Mouse (Mus musculus) frontal cortex, postnatal 10 days (tissue): ENCODE measurements at regions not wholly inside any gene's neighbourhood (a gene's known extent, or its start where the extent isn't known, plus 50 kb on each side); places are given as distances from the start of the nearest gene placed in this dataset.
A peak's percentile ranks its signal among the peaks of the same experiment; 100 is the strongest.

ENCODE experiments used
- DNase-seq, 2 experiments: peaks; one replicate each; pipeline ENCODE4 v3.0.0; 2022; ENCODE audit warnings: low spot score in 2 of 2, mixed read lengths in 1 of 2

DNA sequence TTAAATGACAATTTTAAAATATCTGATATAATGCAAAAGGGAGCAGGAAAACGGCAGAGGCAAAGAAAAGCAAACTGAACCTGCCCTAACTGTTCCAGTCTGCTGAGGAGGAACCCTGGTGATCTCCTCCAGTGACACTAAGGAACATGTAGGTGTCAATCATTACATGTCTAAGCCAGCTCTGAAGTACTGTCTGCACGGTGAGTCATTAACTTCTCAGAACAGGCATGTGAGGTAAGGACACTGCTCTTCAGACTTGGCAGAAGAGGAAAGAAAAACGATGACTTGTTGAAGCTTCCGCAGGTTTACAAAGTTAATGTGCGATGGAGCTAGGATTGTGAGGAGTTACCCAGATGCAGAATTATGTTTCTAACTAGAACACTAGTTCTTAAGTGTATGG is 199.1 kb downstream of the Nuf2 start:
- DNase-seq, result no peak

GRCm38 (mm10) chr1:169313241-169313640 is 218.0 kb downstream of the Nuf2 start:
- no peak for DNase-seq

- DNase-seq, result peak in 1 of 2 experiments; percentile 15
These were observed 247.8 kb downstream of the Nuf2 start for GRCm38 (mm10) chr1:169283440-169283839.

DNA sequence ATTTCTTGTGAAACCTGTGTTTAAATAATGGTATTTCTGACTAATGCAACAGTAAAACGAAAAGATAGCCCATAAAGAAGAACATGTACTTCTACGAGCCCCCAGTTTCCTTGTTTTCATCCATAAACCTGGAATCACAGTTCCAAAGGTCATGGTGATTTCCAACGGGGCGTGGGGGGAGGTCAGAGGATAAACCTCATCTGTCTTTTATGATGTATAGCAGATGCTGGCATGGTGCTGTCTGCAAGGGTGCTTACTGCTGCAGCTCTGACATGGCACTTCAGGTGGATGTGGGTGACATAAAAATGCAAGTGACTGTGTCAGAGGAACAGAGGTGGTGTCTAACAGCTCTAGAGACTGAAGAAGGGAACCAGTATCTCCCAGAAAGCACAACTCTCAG is 260.5 kb downstream of the Nuf2 start:
- DNase-seq, result no peak

DNA sequence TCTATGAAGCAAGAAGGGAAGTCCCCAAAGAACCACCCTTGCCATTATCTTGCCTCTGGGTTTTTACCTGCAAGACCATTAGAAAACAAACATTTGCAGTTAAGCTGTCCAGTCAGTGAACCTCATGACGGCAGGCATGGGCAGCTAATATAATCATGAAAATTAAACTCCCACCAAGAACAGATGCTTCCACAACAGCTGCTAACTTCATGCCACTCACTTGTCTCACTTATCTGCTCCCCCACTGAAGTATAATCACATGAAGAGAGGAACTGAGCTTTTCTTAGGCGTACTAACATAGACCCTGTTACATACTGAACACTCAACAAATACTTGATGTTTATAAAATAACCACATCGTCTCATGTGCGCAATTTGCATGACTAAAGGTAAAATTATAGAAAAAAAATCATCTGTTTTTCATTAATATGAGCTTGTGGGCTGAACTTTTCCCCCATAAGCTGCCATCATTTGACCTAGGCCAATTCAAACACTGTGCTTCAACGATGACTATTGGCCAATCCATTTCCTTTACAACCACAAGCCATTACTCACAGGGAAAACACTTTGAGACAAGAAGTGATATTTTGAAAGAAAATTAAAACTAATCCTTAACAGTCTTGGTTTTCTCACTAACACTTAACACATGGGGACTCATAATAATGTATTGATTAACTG is 267.1 kb downstream of the Nuf2 start:
- no peak for DNase-seq

DNA sequence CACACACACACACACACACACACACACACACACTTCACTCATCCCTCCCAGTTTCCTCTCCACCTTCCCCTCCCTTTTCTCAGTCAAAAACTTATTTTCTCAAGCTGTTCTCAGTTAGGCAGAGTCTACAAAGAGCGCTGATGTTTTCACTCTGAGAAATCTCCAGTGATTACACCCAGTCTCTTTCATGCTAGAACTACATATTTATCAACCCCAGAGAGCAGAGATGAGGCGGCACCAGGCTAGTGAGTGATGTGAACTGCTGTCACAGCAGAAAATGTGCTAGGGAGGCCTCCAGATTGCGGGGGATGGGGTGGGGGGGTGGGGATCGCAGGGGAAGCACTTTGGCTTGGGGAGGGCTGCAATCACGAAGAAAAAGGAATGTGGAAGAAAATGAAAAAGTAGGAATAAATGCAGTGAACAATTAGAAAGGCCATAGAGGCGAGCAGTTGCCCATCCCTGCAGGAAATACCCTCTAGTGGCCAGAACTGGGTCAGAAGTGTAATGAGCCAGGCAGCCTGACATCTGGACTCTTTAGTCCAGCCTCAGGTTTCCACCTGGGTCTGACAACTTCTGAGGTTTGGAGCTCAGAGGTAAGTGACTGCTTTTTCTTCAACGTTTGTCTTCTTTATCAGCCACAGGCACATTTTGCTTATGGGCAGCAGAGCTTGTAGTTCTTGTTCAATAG is 276.9 kb downstream of the Nuf2 start:
- no peak for DNase-seq

DNA sequence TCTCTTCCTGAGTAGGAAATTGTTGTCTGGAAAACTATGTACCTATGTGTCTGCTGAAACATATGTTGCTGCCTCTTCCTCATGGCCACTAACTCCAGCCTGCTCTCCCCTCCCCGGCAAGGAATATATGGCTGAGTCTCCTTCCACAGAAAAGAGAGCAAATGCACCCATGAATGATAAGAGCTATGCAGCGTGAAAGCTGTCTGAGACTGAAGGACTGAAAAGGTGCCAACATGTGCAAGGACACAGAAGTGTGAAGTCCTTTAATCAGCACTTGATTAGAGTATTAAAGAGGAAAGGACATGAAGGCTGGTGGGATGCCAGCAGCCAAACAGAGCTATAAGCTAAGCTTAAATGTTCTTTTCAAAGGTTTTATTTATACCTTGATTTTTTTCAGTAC is 279.1 kb downstream of the Nuf2 start:
- no peak for DNase-seq

- DNase-seq, result peak in 1 of 2 experiments; percentile 15
These were observed 282.2 kb downstream of the Nuf2 start for GRCm38 (mm10) chr1:169249021-169249420.

DNA sequence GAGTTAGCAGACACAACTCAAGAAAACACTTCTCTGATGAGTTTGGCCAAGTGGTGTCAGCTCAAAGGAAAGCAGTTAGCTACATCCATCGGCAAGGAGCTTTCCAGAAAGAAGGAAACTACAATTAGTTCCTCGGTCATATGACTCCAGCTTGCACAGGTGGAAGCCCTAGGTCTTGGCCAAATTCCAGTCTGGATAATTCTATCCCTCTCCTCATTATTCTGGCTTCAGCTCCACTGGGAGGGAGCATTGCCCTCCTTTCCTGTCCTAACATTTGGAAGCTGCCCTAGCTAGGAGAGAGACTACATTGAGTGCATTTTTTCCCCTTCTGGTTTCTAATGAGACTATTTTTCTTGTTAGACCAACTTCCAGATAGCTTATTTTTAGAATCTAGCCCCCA is 290.9 kb downstream of the Nuf2 start:
- DNase-seq, result no peak

DNA sequence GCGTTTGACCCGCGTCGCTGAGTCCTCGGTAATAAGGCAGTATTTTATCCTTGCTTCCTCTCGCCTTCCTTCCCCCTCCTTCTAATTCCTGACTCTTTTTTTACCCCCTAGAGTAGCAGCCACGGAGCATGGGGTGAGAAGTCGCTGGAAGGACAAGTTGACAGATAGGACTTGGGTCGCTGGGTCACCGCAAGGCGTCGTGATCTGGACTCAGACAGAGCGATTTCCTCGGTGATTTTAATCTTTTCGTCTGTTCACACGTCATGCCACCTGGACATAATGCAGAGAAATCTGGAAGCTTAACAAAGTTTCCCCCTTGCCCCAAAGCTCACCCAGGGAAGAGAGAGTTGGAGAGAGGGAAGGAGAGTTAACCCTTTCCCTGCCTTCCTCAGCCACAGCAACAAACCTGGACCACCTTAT is 292.6 kb downstream of the Nuf2 start:
- no peak for DNase-seq

- DNase-seq, result no peak
These were observed 296.0 kb downstream of the Nuf2 start for GRCm38 (mm10) chr1:169235276-169235681.

DNA sequence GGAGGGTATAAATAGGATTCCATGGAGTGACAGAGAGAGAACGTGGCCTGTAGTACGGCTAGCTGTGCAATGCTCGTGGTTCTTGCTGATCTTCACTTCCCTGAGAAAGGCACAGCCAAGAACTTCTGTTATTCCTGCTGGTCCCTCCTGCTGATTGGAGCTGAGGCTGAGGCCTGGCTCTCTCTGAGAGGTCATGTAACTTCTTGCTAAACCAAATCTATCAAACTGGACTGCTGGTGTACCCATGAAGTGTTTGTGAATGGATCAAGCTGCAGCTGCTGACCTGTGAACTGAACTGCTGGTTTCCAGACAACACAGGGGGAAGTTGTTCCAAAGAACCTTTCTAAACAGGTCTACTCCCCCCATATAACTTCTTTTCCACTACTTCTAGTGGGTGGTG is 297.9 kb downstream of the Nuf2 start:
- DNase-seq, result no peak

GRCm38 (mm10) chr1:169230097-169230496 is 301.2 kb downstream of the Nuf2 start:
- DNase-seq, result no peak

- no peak for DNase-seq
These were observed 306.8 kb downstream of the Nuf2 start for GRCm38 (mm10) chr1:169224431-169224830.

DNA sequence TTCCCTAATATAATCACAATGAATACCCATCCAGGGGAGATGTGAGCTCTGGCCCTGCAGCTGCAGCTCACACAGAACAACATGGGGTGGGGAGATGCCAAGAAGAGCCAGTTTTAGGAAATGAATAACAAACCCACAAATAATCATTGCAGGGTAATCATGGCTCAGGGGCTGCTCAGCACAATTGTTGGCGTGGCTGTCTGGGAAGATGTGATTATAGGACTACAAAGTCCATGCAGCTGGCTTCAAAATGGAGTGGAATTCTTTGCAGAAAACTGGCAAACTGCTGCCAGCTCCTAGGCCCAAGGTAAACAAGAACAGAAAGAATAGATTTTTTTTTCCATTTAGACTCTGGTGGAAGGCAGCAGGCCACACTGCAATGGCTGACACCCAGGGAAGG is 343.6 kb downstream of the Nuf2 start:
- peak; percentile 10 to 18 for DNase-seq

- no peak for DNase-seq
These were observed 360.9 kb downstream of the Nuf2 start for GRCm38 (mm10) chr1:169170405-169170804.

DNA sequence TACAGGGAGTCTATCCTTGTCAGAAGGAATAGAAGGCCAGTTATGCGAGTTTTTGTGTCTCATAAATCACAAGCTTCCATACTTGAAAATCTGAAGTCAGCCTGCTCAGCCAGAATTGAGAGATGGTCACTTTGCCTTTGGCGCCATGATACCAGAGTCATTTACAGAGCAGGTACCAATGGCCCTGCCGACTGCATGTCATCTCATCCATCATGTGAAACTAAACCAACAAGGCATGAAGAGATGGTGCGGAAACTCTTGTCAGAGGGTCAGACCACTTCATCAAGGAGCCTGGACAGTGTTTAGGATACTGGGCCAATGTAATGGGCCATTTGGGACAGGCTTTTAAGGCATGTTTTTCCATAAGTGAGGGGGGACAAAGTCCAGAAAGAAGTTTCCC is 363.2 kb downstream of the Nuf2 start:
- no peak for DNase-seq

DNA sequence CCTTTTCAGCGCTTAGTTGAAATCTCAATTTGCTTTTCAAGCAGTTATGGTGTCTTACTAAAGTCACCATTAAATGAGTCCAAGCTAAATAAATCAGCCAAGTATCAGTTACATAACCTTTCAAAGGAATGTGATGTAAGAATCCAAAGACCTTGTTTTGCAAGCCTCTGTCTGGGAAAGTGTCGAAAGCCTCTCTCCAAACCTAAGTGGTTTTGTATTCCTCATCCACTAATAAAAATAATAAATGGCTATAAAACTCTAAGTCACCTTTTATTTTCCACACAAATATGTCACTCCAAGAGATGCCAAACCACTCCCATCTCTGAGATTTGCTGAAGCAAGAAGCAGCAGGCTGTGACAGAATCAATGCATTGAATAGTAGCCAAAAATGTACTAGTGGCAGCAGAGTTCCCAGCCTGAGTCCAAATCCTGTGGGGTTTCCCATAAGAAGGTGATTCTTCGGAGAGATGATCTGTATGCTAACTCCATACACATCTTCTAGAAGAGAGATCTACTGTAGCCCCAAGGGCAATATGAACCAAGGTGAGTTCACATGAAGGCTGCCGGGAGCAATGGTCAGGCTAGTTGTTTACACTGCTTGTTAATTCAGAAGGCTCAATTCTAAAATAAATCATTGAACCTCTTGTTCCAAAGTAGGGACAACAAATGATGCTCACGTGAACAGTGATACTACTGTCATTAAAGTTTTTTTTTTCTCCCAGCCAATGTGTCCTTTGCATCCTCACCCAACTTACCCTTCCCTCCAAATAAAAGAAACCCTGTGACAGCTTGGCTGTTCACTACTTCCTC is 365.0 kb downstream of the Nuf2 start:
- no peak for DNase-seq

- no peak for DNase-seq
These were observed 370.4 kb downstream of the Nuf2 start for GRCm38 (mm10) chr1:169160858-169161257.

GRCm38 (mm10) chr1:169160220-169160619 is 371.0 kb downstream of the Nuf2 start:
- DNase-seq, result no peak

GRCm38 (mm10) chr1:169159786-169160185 is 371.5 kb downstream of the Nuf2 start:
- DNase-seq, result no peak

GRCm38 (mm10) chr1:169157496-169157895 is 373.8 kb downstream of the Nuf2 start:
- DNase-seq, result no peak

- DNase-seq, result no peak
These were observed 374.4 kb downstream of the Nuf2 start for GRCm38 (mm10) chr1:169156875-169157274.
